Mouse (Mus musculus): ENCODE measurements around the gene BC051142.

Gene BC051142

DNA sequence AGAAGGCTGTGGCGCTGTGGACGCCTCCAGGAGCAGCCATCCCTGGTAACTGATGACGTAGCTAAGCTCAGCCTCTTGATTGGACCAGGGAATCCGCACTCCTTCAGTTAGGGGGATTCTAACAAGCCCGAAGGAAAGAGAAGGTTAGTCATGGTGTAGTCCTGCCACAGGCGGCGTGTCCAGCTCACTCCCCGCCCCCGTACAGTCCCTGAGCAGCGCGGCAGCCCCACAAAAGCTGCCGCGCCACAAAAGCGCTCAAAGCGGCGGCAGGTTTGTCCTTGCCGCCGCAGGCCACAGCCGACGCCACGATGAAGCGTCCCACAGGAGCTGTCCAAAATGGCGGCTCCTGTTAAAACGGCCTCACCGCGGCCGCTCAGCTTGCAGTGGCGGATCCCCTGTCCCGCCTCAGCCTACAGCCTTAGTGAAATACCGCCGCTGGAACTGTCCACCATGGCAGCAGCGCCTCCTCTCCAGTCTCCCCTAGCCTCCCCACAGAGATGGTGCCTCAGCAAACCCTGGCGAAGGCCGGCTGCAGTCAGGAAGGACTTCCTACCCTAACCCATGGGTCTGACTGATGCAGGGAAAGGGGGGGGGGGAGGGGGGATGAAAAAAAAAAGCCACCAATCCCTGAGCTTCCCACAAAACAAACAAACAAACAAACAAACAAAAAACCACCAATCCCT is at the start of gene BC051142:
BC051142 (plus strand) TSS at position 110 of the 683 bp plus-strand sequence.
- DNase-seq = peak; percentile 91

DNA sequence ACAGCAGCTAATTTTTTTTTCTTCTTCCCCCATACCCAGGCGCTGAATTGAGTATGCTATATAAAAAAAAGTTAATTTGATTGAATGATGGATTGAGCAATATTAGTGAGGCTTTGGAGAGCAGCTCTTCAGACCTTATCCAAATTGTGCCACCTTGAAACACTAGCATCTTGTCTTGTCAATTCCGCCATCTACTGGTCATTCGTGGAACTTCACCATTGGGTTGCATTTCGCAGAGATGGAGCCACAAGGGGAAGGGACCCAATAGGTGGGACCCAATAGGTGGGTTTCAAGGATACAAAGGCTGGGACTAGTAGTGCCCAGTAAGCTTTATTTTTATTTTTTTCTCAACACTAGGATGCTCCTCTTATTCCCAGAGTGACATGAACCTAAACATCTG is 49.2 kb upstream of the BC051142 start:
- peak; percentile 59 for DNase-seq

DNA sequence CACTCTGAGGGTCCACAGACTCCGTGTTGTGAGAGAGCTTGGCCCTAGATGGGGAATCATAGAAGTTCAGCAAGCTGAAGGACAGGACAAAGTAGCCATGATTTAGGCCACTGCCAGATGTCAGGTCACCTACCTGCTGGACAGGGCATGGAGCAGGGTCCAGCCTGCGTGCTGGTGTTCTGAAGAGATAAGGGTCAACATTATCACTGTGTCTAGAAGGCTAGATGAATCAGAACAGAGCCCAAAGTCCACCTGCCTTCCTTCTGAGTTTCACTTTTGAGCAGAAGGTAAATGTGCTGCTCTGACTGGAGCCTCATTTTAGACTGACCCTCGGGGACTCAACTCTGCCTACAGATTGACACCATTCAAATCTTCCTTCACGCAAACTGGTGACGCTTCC is 44.1 kb upstream of the BC051142 start, which contains the start of gene Btnl2:
Btnl2 (plus strand) TSS at position 284 of the 400 bp plus-strand sequence.
- DNase-seq = no peak

DNA sequence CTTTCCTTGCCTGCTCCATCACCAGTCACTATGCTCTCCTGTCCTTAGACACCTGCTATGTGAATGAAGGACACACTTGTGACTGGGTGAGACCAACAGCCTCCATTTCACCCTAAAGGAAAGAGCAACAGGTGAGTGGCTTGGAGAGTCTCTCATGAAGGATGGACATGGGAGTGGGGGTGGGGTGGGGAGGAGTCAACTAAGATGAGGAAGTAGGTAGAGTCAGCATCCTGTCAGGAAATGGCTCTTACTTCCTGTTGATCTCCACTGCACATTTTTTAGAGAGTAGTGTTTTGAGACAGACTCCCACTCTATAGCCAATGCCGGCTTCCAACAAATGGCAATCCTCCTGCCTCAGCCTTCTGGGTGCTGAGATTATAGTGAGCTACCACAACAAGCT is 43.7 kb upstream of the BC051142 start:
- DNase-seq = no peak

DNA sequence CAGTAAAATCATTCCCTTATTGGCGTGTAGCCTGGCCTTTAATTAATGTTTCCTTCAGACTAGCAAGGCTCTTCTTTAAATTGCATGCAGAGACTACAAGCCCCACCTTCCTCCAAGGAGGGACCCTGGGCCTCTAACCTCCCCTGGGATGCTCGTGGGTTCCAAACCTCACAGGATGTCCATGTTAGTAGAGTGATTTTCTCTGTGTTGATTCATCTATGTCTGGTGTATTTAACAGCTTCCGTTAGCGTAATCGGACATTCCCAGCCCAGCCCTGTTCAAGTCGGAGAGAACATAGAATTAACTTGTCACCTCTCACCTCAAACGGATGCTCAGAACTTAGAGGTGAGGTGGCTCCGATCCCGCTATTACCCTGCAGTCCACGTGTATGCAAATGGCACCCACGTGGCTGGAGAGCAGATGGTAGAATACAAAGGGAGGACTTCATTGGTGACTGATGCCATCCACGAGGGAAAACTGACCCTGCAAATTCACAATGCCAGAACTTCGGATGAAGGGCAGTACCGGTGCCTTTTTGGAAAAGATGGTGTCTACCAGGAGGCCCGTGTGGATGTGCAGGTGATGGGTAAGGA is 35.6 kb upstream of the BC051142 start:
- no peak for DNase-seq

DNA sequence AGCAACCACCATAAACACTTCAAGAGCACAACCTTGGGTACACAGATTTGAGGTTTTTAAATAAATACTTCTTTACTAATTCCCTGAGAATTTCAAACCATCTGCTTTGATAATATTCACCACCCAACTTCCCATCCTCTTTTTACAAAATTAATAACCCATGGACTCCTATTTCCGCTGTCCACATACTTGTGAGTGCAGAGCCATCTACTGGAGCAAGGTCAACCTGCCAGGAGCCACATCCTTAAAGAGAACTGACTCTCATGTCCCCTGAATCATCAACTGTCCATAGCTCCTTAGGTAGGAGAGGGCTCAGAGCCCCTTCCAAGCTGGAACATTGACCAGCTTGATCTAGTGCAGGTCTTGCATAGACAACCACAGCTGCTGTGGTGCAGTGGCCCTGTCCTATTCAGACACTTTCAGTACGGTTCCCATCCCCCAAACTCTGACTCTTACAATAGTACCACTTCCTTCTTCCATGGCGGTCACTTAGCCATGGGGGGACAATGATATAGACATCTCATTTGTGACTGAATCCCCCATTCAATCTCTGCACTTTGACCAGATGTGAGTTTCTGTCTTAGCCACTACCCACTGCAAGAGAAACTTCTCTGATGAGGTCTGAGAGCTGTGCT is 34.8 kb upstream of the BC051142 start:
- no peak for DNase-seq

DNA sequence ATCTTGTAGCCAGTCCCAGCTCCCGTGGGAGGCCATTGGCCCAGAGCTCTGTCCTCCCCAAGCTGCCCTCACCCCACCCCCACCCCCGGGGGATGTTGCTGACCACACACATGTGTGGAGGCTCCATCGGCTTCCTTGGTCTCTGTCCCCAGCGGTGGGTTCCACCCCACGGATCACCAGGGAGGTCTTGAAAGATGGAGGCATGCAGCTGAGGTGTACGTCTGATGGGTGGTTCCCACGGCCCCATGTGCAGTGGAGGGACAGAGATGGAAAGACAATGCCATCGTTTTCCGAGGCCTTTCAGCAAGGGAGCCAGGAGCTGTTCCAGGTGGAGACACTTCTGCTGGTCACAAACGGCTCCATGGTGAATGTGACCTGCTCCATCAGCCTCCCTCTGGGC is 33.6 kb upstream of the BC051142 start:
- DNase-seq = no peak

DNA sequence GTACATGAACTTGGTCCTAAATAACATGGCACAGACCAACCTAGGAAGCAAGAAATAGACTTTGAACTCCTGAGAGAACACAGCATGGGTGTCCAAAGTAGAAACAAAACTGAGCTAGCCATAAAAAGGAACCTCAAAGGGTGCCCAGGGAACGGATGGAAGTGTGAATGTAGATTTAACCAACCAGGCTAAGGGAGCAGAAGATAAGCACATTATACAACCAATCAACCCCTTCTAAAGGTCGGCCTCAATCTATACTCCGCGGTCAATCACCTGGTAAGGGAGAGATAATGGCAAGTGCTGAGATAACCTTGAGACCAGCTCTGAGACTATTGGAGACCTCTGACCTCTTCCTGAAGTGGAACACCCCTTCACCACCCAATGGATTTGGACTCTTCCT is 28.1 kb upstream of the BC051142 start:
- no peak for DNase-seq

DNA sequence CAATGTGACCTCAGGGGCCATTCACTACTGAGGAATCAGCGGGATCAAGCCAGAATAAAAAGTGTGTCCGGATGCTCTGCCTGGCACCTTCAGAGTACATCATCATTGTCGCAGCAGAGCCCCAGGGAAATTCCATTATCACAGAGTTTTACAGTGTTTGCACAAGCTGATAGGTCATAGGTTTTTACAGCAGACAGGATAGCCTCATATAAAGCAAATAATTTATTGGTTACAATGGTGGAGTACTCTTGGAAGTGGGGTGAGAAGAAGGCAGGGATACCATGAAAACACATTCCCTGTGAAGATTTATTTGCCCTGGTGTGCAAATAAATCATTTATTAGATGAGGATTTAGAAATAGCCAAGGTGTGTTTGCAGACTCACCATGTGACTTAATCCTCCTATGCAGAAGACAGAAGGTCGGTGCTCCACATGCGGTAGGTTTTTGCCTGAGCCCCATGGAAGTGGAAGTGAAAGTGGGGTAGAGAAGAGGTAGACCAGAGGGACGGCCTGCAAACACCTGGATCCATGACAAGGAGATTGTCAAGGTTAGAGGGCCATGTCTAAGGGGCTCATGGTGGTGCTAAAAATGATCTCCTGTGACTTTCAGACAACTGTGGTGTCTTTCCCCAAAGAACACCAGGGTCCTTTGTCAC is 25.4 kb upstream of the BC051142 start:
- DNase-seq = no peak

DNA sequence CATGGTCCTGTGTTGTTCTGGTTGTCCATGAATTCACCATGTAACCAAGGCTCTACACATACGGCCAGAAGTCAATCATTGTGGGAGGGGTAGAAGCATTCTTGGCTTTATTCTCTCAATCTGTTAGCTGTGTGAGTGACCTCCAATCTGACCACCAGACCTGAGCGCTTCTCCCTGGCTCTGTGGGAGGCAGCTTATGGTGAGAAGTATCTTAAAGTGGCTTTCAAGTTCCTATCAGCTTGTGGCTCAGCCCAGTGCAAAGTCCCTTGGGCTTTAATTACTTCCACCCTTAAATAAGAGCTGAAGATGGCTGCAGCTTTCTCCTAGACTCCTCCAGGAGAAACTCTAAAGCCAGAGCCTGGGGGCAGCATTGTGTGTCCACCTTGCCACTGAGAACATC is 21.8 kb upstream of the BC051142 start, which contains the start of gene Btnl1:
Btnl1 (plus strand) TSS at position 286 of the 400 bp plus-strand sequence.
- DNase-seq = no peak

DNA sequence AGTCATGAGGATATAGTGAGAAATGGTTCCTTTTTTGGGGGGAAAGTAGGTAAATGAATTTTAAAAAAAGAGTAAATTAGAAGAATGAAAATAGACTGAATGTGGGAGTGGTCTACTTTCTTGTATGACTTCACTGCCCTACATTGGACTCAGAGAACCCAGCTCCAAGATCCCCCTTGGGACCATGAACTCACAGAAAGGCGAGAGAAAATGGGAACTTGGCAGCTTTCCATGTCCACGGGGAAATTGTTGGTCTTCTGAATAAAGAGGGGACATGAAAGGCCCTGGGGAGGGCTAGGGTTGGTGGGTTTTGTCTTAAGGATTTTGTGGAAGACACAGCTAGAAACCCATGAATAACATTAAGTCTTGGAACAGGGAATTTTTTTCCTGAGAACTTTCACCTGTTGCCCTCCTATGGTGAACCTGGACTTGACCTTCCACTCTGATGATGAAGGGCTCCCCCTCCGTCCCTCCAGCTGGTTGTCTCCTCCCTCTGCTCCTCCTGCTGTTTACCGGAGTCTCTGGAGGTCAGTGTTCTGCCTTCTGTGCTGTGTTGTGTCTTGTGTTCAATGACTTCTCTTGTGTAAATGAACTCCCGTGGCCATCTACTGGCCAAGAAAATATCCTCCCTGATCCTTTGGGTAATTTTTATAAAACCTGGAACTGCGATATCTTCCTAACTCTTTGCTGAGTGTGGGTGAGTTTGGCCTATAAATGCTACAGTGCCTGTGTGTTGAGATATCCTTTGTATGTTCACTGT is 21.0 kb upstream of the BC051142 start:
- DNase-seq = no peak

DNA sequence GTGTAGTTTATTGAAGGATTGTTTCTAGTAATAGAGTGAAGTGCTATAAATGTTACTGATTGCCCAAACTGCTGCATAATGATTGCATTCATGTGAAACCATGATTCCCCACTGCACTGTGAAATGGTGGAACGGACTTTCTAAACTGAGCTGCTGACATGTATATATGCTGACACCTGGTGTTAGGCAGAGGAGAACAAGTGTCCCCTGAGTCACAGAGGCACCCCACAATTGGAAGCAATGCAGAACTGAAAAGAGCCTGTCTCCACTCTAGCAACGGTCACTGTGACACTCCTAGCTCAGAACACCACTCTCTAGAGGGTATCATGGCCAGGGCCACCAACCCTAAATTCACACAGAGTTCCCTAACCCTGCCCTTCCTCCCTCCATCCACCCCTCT is 19.9 kb upstream of the BC051142 start:
- DNase-seq = no peak

DNA sequence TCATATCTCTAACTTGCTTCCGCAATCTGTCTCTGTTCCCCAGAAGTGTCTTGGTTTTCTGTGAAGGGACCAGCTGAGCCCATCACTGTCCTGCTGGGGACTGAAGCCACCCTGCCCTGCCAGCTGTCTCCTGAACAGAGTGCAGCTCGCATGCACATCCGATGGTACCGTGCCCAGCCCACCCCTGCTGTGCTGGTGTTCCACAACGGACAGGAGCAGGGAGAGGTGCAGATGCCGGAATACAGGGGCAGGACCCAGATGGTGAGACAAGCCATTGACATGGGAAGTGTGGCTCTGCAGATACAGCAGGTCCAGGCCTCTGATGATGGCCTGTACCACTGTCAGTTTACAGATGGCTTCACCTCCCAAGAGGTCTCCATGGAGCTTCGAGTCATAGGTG is 19.2 kb upstream of the BC051142 start:
- DNase-seq = no peak

DNA sequence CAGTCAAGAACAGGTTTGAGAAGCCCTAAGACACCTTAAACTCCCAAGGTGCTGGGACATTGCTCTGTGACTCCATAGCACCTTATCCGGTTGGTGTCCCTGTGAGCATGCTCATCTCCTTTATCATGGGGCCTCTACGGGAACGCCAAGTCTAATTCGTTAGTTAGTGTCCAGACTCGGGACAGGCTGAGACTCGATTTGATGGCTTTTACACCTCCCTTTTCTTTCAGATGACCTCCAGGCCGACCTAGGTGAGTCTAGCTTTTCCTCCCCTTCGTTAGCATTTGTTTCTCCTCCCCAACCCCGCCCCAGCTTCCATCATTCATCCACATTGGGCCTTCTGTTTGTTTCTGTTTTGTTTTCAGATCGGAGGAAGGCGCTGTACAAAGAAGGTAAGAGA is 16.7 kb upstream of the BC051142 start:
- DNase-seq = no peak

DNA sequence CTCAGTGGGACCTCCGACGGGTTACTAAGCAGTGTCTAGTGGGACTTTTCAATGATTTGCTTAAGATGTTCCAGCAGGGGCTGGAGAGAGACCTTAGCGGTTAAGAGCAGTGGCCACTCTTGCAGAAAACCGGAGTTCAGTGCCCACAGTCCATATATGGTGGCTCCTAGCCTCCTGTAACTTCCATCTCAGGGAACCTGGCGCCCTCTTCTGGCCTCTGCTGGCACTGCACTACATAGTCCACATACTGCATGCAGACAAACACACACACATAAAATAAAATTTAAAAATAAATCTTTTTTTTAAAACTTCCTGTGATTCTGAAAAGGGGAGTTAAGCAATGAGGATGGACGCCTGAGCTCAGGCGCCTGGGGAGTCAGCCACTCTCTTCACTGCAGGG is 15.4 kb upstream of the BC051142 start:
- DNase-seq = no peak

DNA sequence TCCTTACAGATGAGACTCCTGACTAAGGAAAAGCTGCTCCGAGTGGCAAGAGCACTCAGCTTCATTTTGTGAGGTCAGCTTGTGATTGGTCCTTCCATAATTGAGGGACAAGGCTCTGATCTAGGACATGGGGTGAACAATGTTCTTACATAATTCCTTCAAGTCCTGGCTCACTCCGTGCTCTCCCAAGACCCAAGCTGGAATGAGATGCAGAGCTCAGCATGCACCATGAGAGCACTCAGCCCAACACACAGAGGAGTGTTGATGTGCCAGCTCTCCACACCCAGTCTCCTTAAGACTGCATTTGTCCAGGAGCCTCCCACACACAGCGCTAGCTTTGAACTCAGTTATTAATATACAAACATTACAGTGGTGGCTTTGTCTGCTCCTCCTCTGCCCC is 13.9 kb upstream of the BC051142 start:
- no peak for DNase-seq

DNA sequence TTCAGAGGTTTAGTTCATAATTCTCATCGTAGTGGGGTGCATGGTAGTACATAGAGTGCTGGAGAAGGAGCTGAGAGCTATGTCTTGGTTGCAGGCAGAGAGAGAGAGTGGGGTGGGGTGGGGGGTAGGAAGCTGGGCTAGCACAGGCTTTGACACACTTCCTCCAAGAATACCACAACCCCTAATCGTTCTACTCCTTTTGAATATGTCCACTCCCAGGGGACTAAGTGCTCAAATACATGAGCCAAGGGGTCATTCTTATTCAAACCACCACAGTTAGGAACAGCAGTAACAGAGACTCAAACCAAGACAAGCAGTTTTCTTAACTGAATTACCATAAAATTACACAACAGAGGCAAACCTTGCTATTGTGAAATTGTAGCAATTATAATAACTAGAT is 12.0 kb upstream of the BC051142 start:
- no peak for DNase-seq

DNA sequence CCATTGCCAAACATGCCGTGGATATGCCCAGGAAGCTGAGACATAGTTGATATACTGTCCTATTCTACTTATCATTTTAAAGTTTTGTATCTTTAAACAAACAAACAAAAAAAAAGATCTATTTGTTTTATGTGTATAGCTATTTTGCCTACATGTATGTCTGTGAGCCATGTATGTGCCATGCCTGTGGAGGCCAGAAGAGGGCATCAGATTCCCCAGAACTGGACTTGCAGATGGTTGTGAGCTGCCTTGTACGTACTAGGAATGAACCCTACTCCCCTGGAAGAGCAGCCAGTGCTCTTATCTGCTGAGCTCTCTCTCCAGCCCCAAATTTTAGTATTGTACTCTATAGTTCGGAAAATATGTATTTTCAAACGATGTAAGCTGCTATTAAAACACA is 10.1 kb upstream of the BC051142 start:
- peak; percentile 17 for DNase-seq

DNA sequence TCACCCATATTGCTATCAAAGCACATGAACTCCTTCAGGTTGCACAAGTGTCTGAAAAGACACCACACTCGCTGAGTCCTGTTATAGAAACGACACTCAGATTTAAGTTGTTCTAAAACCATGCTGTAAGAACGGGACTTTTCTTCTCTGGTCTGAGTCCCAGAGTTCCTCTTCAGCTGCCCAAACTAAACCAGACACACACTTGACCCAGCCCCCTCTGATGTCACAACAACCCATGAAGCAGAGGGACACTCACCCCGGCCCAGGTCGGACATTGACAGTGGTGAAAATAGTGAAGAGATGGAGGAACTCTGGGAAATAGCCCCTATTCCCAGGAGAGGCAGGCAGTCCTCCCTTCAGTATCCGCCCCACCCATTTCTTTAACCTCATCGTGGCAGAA is 7.1 kb upstream of the BC051142 start:
- DNase-seq = no peak

DNA sequence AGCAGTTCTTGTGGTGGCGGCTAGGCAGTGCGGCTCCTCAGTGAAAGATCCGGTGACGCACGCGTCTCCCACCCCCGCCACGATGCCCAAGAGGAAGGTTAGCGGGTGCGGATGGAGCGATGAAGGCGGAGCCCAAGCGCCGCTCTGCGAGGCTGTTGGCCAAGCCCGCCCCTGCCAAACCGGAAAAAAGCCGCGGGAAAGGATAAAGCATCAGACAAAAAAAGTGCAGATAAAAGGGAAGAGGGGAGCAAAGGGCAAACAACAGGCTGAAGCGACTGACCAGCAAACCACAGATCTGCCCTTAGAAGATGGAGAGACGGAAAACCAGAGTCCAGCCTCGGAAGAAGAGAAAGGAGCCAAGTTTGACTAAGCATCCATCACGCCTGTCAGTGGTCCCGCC is 6.3 kb upstream of the BC051142 start:
- no peak for DNase-seq

DNA sequence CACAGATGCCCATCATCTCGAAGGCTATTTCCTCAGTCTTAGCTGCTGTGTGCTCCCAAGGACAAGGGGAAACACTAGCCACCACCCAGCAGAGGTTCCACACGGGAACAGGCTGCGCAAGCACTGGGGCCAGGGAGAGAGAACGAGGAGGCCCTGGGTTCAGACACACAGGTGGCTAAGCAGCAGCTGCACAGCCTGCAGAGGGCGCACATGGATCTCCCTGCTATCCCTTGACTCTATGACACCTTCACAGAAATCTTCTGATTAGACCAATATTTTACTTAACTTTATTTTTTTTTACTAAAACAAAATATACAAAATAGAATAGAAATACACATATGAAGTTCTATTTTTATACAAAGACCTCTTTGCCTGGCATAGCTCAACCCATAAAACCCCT is 1.3 kb upstream of the BC051142 start:
- no peak for DNase-seq

DNA sequence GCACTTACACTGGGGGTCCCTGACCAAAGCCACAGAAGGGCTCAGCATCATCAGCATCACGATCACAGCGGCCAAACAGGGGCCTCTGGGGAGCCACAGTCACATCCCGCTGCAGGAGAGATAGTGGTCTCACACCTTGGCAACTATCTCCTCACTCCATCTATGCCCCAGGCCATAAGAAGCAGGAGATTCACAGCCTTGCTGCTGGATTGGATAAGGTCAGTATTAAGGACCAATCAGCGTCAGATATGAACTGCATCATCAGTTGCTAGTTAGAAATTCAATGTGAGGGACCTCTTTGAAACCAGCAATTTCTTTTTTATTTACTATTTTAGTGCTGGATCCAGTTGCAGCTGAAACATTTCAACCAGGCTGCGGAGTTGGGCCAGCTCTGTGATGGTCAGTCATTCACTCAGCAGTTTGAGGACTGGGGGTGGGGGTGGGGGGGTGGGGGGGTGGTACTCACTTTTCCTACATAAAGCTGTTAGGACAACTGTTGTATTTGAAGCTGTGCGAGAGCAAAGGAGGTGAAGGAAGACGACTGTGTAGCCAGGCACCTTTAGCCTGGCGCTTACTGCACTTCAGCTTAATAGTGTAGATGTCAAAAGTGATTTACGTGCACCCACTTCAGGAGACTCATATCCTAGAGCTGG is 436 bp upstream of the BC051142 start:
- peak; percentile 66 for DNase-seq

DNA sequence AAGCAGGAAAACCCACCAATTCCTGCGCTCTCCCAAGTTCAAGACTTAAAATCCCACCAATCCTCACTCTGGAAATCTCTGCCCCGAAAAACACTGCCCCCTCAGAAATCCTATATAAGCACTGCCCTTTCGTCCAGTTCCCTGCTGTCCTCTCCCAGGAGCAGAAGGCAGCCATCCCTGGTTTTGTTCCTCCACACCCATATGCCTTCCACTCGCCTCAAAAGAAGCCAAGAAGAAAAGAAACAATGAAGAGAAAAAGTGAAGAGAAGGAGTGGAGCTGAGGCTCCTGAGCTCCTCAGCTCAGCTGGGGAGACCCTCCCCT is 735 bp downstream of the BC051142 start:
- peak; percentile 28 for DNase-seq
